In genomic region chr14:52008321-52009203, GRCm38 (mm10) we compare ENCODE assay signal across 8 mouse cellular contexts. TPM values are rescaled to one million over a fixed set of nuclear protein-coding genes. Genes with fewer than 3 reads are reported as not detected.
DNase-seq lines count a peak whose midpoint lies in the region; ATAC-seq and TF ChIP-seq lines count a peak whose summit lies in the region.

No protein-coding gene starts in this region.

- peak overlapping the region; percentile 66 for H3K4me2 ChIP-seq in hindbrain, embryonic 12.5 days (replicated peaks)

- WGBS in hindbrain, embryonic 12.5 days, result 53% methylated on average over 38 of the region's 38 CpGs

- no peak for TF ChIP-seq CTCF in Patski (IDR thresholded peaks at IDR 0.05)

- POLR2A ChIA-PET in Patski (lab: Charles Lee), result interaction anchor here (0.6 kb wide), 1 partner anchor 9 kb away, joined by 8 read pairs; no protein-coding TSS in a partner anchor

- no peaks in the 10 kb centered on the region for H3K27me3 ChIP-seq in Patski
- no peaks in the 10 kb centered on the region for H3K27me3 ChIP-seq in hindbrain, embryonic 12.5 days

- H3K27ac ChIP-seq in hindbrain, embryonic 12.5 days, result peak overlapping the region; percentile 79

- DNase-seq in Patski (ENCODE audit: low read depth, low spot score), result no peak
- DNase-seq in cerebellum, postnatal 14 days, result peak; percentile 96 to 97
- DNase-seq in frontal cortex, postnatal 14 days (ENCODE audit: low spot score in 2 of 2), result peak; percentile 78 to 87
- DNase-seq in layer of hippocampus, postnatal 36 days, result peak; percentile 89 to 90
- peak; percentile 90 for DNase-seq in lung, postnatal 25 days (ENCODE audit: low spot score)
- DNase-seq in retina, embryonic 14.5 days (ENCODE audit: low spot score), result peak; percentile 95
- peak; percentile 97 for DNase-seq in thymus, postnatal 25 days

- peak overlapping the region; percentile 35 for H3K4me3 ChIP-seq in hindbrain, embryonic 12.5 days

- H3K9me3 ChIP-seq in hindbrain, embryonic 12.5 days (replicated peaks), result no peaks in the 10 kb centered on the region

- peaks cover 81% of the 10 kb centered on the region for H3K4me1 ChIP-seq in hindbrain, embryonic 12.5 days

- in situ Hi-C loops in Patski (cut with MboI; ENCODE audit: low pct_unique_long_range_greater_than_20kb), result no loop called here

- CTCF ChIA-PET in Patski (lab: Charles Lee), result interaction anchor here (0.7 to 3.7 kb wide), 5 partner anchors 9 to 125 kb away, joined by 3 to 43 read pairs (median 4); partner anchors contain the start of gene Zfp219

- peak; percentile 54 for ATAC-seq in Patski
- peak; percentile 9; the same call in 1 of the 2 replicates for ATAC-seq in hindbrain, embryonic 12.5 days (ENCODE audit: low FRiP score)

- peaks cover 47% of the 10 kb centered on the region for H3K36me3 ChIP-seq in hindbrain, embryonic 12.5 days

- peak overlapping the region; percentile 63 for H3K9ac ChIP-seq in hindbrain, embryonic 12.5 days

RNA-seq across cellular contexts. Expression of gene Tmem253, which starts 6.9 kb away (rescaled TPM):
- polyA plus RNA-seq in Patski (2021), result 3.4 TPM
- 0.59 and 1.6 TPM in 2 replicates for polyA plus RNA-seq in hindbrain, embryonic 12.5 days (2016; fragmentation: Nextera tagmentation; extraction: Ambion mirVana)
- total RNA-seq in layer of hippocampus, postnatal 36 days (2021), result under 1 TPM in 1 of 2 experiments, not detected in 1; 0.65 TPM

RNA-seq across cellular contexts. Expression of gene Zfp219, which starts 12.0 kb away (rescaled TPM):
- 74.8 TPM for polyA plus RNA-seq in Patski (2021)
- polyA plus RNA-seq in hindbrain, embryonic 12.5 days (2016; fragmentation: Nextera tagmentation; extraction: Ambion mirVana), result 64.4 and 71.7 TPM in 2 replicates
- 10 to 100 TPM; 42.5 to 44.4 TPM for total RNA-seq in layer of hippocampus, postnatal 36 days (2021)

RNA-seq across cellular contexts. Expression of gene Arhgef40, which starts 24.0 kb away (rescaled TPM):
- polyA plus RNA-seq in Patski (2021), result 80.2 TPM
- polyA plus RNA-seq in hindbrain, embryonic 12.5 days (2016; fragmentation: Nextera tagmentation; extraction: Ambion mirVana), result 126 and 133 TPM in 2 replicates
- 10 to 100 TPM; 31.4 to 39.9 TPM for total RNA-seq in layer of hippocampus, postnatal 36 days (2021)

RNA-seq across cellular contexts. Expression of gene Olfr221, which starts 33.7 kb away (rescaled TPM):
- polyA plus RNA-seq in Patski (2021), result not detected
- not detected in 2 replicates for polyA plus RNA-seq in hindbrain, embryonic 12.5 days (2016; fragmentation: Nextera tagmentation; extraction: Ambion mirVana)
- not detected for total RNA-seq in layer of hippocampus, postnatal 36 days (2021)
